Mouse (Mus musculus) MEL (cell line): Measurements from ENCODE around the gene Hectd1. TPM values are rescaled to one million over a fixed set of nuclear protein-coding genes. Genes with fewer than 3 reads are reported as not detected.

Experiments used
- DNase-seq: peaks from one replicate; pipeline ENCODE4 v3.0.0; 2011; ENCODE audit warnings: low read depth, low spot score
- H3K27ac ChIP-seq: 2 replicates; pipeline ENCODE4 v1.5.1; 2012; ENCODE audit warnings: low read depth, mild to moderate bottlenecking, control low read depth, low read length, moderate library complexity; ENCODE audit not compliant: control insufficient read depth
- H3K27me3 ChIP-seq, 2 experiments: fragments of 150-350 bp in 1 of 2; sonication (generic) in 1 of 2; 2 replicates each; pipeline ENCODE4 v1.6.1; 2012; ENCODE audit warnings: low read length in 2 of 2, mild to moderate bottlenecking in 2 of 2, improper control_type of control experiment in 1 of 2, moderate library complexity in 1 of 2; ENCODE audit not compliant: insufficient read depth in 2 of 2, control insufficient read depth in 1 of 2
- H3K36me3 ChIP-seq, 2 experiments: 2 replicates each; pipeline ENCODE4 v1.6.1; 2012 to 2014; ENCODE audit warnings: low read length in 2 of 2, improper control_type of control experiment in 1 of 2, inconsistent platforms in 1 of 2, mild to moderate bottlenecking in 1 of 2; ENCODE audit not compliant: insufficient read depth in 2 of 2, control insufficient read depth in 1 of 2
- H3K4me1 ChIP-seq, 2 experiments: fragments of 150-350 bp in 1 of 2; sonication (generic) in 1 of 2; 2 replicates each; pipeline ENCODE4 v1.6.1; 2012; ENCODE audit warnings: low read length in 2 of 2, improper control_type of control experiment in 1 of 2, mild to moderate bottlenecking in 1 of 2; ENCODE audit not compliant: insufficient read depth in 2 of 2, control insufficient read depth in 1 of 2
- H3K4me3 ChIP-seq, 2 experiments: fragments of 150-350 bp in 1 of 2; sonication (generic) in 1 of 2; 2 replicates each; pipeline ENCODE4 v1.5.1; 2012; ENCODE audit warnings: low read depth in 2 of 2, low read length in 2 of 2, mild to moderate bottlenecking in 2 of 2, moderate library complexity in 2 of 2, control low read depth in 1 of 2, improper control_type of control experiment in 1 of 2; ENCODE audit not compliant: control insufficient read depth in 1 of 2, insufficient read depth in 1 of 2
- H3K79me2 ChIP-seq: 2 replicates; pipeline ENCODE4 v1.6.1; 2012; ENCODE audit warnings: mild to moderate bottlenecking, low read length, moderate library complexity; ENCODE audit not compliant: control insufficient read depth, poor library complexity, insufficient read depth
- H3K9ac ChIP-seq: 2 replicates; pipeline ENCODE4 v1.6.1; 2012; ENCODE audit warnings: low read depth, mild to moderate bottlenecking, control low read depth, low read length, moderate library complexity; ENCODE audit not compliant: control insufficient read depth, poor library complexity, severe bottlenecking
- H3K9me3 ChIP-seq: fragments of 150-350 bp; sonication (generic); replicated peaks from 2 replicates; pipeline ENCODE4 v1.6.1; 2012; ENCODE audit warnings: mild to moderate bottlenecking, low read length, improper control_type of control experiment, moderate library complexity; ENCODE audit not compliant: insufficient read depth
- BHLHE40 ChIP-seq: IDR thresholded peaks from 2 replicates; pipeline ENCODE4 v1.6.1; 2012; ENCODE audit warnings: low read depth, mild to moderate bottlenecking, inconsistent platforms, low read length, improper control_type of control experiment, borderline replicate concordance
- CHD1 ChIP-seq: IDR thresholded peaks from 2 replicates; pipeline ENCODE4 v1.6.1; 2012; ENCODE audit warnings: low read depth, mild to moderate bottlenecking, inconsistent platforms, low read length, improper control_type of control experiment
- CHD2 ChIP-seq: IDR thresholded peaks from 2 replicates; pipeline ENCODE4 v1.6.1; 2011; ENCODE audit warnings: low read length, improper control_type of control experiment
- CTCF ChIP-seq, 3 experiments: IDR thresholded peaks in 2 of 3; conservative IDR thresholded peaks in 1 of 3; 2 replicates each; pipeline ENCODE4 v1.5.1; 2011 to 2012; ENCODE audit warnings: low read length in 3 of 3, low read depth in 2 of 3, mild to moderate bottlenecking in 2 of 3, improper control_type of control experiment in 1 of 3, inconsistent platforms in 1 of 3, mixed read lengths in 1 of 3, moderate library complexity in 1 of 3; ENCODE audit not compliant: control insufficient read depth in 1 of 3, insufficient read depth in 1 of 3, poor library complexity in 1 of 3, severe bottlenecking in 1 of 3
- ELF1 ChIP-seq: IDR thresholded peaks from 2 replicates; pipeline ENCODE4 v1.6.1; 2014; ENCODE audit warnings: low read depth, mild to moderate bottlenecking, inconsistent platforms, low read length, improper control_type of control experiment, moderate library complexity
- EP300 ChIP-seq, 2 experiments: IDR thresholded peaks; 2 replicates each; pipeline ENCODE4 v1.6.1; 2011; ENCODE audit warnings: improper control_type of control experiment in 2 of 2, low read length in 2 of 2, low read depth in 1 of 2, mild to moderate bottlenecking in 1 of 2
- ETS1 ChIP-seq: IDR thresholded peaks from 2 replicates; pipeline ENCODE4 v1.6.1; 2012; ENCODE audit warnings: low read depth, mild to moderate bottlenecking, inconsistent platforms, low read length, improper control_type of control experiment, moderate library complexity
- GABPA ChIP-seq: IDR thresholded peaks from 2 replicates; pipeline ENCODE4 v1.6.1; 2012; ENCODE audit warnings: low read depth, mild to moderate bottlenecking, inconsistent platforms, low read length, improper control_type of control experiment, moderate library complexity
- GATA1 ChIP-seq: IDR thresholded peaks from 2 replicates; pipeline ENCODE4 v1.6.1; 2011; ENCODE audit warnings: low read depth, low read length, improper control_type of control experiment
- HCFC1 ChIP-seq: IDR thresholded peaks from 2 replicates; pipeline ENCODE4 v1.6.1; 2012; ENCODE audit warnings: low read depth, mild to moderate bottlenecking, inconsistent platforms, low read length, improper control_type of control experiment, moderate library complexity
- JUND ChIP-seq: IDR thresholded peaks from 2 replicates; pipeline ENCODE4 v1.6.1; 2011; ENCODE audit warnings: low read depth, mild to moderate bottlenecking, improper control_type of control experiment, low read length
- KAT2A ChIP-seq: conservative IDR thresholded peaks from 2 replicates; pipeline ENCODE4 v1.6.1; 2012; ENCODE audit warnings: low read depth, low read length, improper control_type of control experiment, inconsistent platforms
- MAFK ChIP-seq: IDR thresholded peaks from 2 replicates; pipeline ENCODE4 v1.6.1; 2011; ENCODE audit warnings: low read depth, mild to moderate bottlenecking, low read length, improper control_type of control experiment, borderline replicate concordance
- MAX ChIP-seq: IDR thresholded peaks from 2 replicates; pipeline ENCODE4 v1.6.1; 2011; ENCODE audit warnings: low read length, improper control_type of control experiment
- MEF2A ChIP-seq: IDR thresholded peaks from 2 replicates; pipeline ENCODE4 v1.6.1; 2014; ENCODE audit warnings: low read depth, mild to moderate bottlenecking, inconsistent platforms, low read length, improper control_type of control experiment; ENCODE audit not compliant: poor library complexity, insufficient replicate concordance, severe bottlenecking; ENCODE audit errors: extremely low read depth
- MXI1 ChIP-seq: IDR thresholded peaks from 2 replicates; pipeline ENCODE4 v1.6.1; 2011; ENCODE audit warnings: mild to moderate bottlenecking, low read depth, low read length, improper control_type of control experiment
- NRF1 ChIP-seq: IDR thresholded peaks from 2 replicates; pipeline ENCODE4 v1.6.1; 2014; ENCODE audit warnings: low read depth, mild to moderate bottlenecking, inconsistent platforms, low read length, improper control_type of control experiment, moderate library complexity; ENCODE audit not compliant: poor library complexity, insufficient read depth, severe bottlenecking
- POLR2AphosphoS2 ChIP-seq: IDR thresholded peaks from 2 replicates; pipeline ENCODE4 v1.6.1; 2011; ENCODE audit warnings: low read length, improper control_type of control experiment
- POLR2AphosphoS5 ChIP-seq: IDR thresholded peaks from 2 replicates; pipeline ENCODE4 v1.6.1; 2012; ENCODE audit warnings: low read depth, borderline replicate concordance, mild to moderate bottlenecking, inconsistent platforms, low read length, moderate library complexity, mixed read lengths
- RAD21 ChIP-seq: IDR thresholded peaks from 2 replicates; pipeline ENCODE4 v1.6.1; 2011; ENCODE audit warnings: mild to moderate bottlenecking, low read depth, low read length, improper control_type of control experiment
- SIN3A ChIP-seq: IDR thresholded peaks from 2 replicates; pipeline ENCODE4 v1.6.1; 2012; ENCODE audit warnings: low read length, improper control_type of control experiment, inconsistent platforms
- SMC3 ChIP-seq: IDR thresholded peaks from 2 replicates; pipeline ENCODE4 v1.6.1; 2011; ENCODE audit warnings: low read depth, low read length, improper control_type of control experiment
- TBP ChIP-seq: IDR thresholded peaks from 2 replicates; pipeline ENCODE4 v1.8.0; 2011; ENCODE audit warnings: low read depth, low read length, improper control_type of control experiment
- TCF12 ChIP-seq: IDR thresholded peaks from 2 replicates; pipeline ENCODE4 v1.6.1; 2014; ENCODE audit warnings: low read depth, mild to moderate bottlenecking, inconsistent platforms, low read length, improper control_type of control experiment, moderate library complexity
- USF1 ChIP-seq: IDR thresholded peaks from 2 replicates; pipeline ENCODE4 v1.6.1; 2014; ENCODE audit warnings: low read depth, mild to moderate bottlenecking, inconsistent platforms, low read length, improper control_type of control experiment, moderate library complexity
- USF2 ChIP-seq, 2 experiments: IDR thresholded peaks; 2 replicates each; pipeline ENCODE4 v1.6.1; 2011 to 2012; ENCODE audit warnings: improper control_type of control experiment in 2 of 2, low read length in 2 of 2, borderline replicate concordance in 1 of 2, inconsistent platforms in 1 of 2, low read depth in 1 of 2, mild to moderate bottlenecking in 1 of 2; ENCODE audit not compliant: insufficient read depth in 1 of 2
- ZC3H11A ChIP-seq: IDR thresholded peaks from 2 replicates; pipeline ENCODE4 v1.6.1; 2012; ENCODE audit warnings: low read depth, mild to moderate bottlenecking, inconsistent platforms, low read length, improper control_type of control experiment
- ZMIZ1 ChIP-seq: IDR thresholded peaks from 2 replicates; pipeline ENCODE4 v1.6.1; 2012; ENCODE audit warnings: low read depth, mild to moderate bottlenecking, inconsistent platforms, low read length, improper control_type of control experiment, moderate library complexity
- ZNF384 ChIP-seq: IDR thresholded peaks from 2 replicates; pipeline ENCODE4 v1.6.1; 2012; ENCODE audit warnings: low read depth, mild to moderate bottlenecking, inconsistent platforms, low read length, improper control_type of control experiment
- polyA plus RNA-seq, 2 experiments: library from polyadenylated mRNA; stranded (reverse) in 1 of 2; unstranded in 1 of 2; fragments of >175 nt in 1 of 2; fragments of >200 nt in 1 of 2; gene quantifications; 2 replicates each; pipeline versions ENCODE4 v1.2.1 to v1.2.4; 2012; ENCODE audit warnings: low replicate concordance in 2 of 2, low read depth in 1 of 2; ENCODE audit not compliant: insufficient read length in 2 of 2, insufficient read depth in 1 of 2, missing spikeins in 1 of 2
- total RNA-seq: library from RNA; depleted of rRNA; stranded (reverse); fragments of 300-350 nt; gene quantifications from 2 replicates; pipeline ENCODE4 v1.2.3, GENCODE M21; 2012

The Hectd1 gene
- total and polyA plus RNA-seq, 3 experiments: 55.2 to 248 (median 72.0) TPM

DNA sequence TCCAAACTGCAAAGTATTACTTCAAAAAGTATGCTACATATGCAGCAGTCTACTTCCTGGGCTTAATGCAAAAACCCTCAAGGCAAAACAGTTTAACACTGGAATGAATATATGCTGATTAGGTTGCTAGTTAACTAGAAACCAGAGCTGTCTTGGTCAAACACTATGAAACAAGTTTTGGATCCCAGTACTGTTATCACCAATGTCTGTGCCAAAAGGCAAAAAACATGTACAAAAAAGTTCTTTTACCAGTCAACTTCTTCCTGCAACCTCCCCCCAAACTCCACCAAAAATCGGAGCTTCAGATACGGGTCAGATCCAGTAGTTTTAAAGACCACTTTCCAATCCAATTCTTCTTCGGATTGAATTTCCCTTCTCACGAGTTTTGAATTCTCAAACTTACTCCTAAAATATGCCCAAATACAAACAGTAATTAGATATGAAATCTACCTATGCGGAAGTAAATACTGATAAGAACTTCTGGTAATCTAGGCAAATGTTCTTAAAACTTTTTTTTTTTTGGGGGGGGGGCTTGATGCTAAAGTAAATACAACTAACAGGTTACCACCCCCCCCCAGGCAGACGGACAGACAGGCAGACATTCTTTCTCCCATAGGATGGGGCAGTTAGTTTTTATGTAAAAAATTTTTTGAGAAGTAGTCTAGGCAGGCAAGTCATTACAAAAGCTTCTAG is 1.2 kb downstream of the Hectd1 start:
- Histone ChIP-seq H3K27ac (peak overlapping the region; percentile 89), H3K79me2 (peaks cover 65% of the 10 kb centered on the region), H3K4me1 (peaks cover 10 to 14% of the 10 kb centered on the region in 2 experiments; a peak in 3 of 4 replicates), H3K36me3 (peaks cover 19 to 36% of the 10 kb centered on the region in 2 experiments), H3K9me3 (no peaks in the 10 kb centered on the region), H3K9ac (peak overlapping the region; percentile 99), H3K4me3 (peak overlapping the region; percentile 79 to 97), H3K27me3 (no peaks in the 10 kb centered on the region)
- peak; percentile 55 for DNase-seq
- no peak for TF ChIP-seq ZC3H11A
- no peak for TF ChIP-seq CTCF (IDR thresholded peaks at IDR 0.05 in 2 of 3, conservative IDR thresholded peaks at IDR 0.05 in 1 of 3; ENCODE audit: control insufficient read depth in 1 of 3, insufficient read depth in 1 of 3, low read depth in 2 of 3, low read length in 3 of 3, poor library complexity in 1 of 3, severe bottlenecking in 1 of 3)
- no peak for TF ChIP-seq JUND
- peak; percentile 78 for TF ChIP-seq ZNF384
- TF ChIP-seq HCFC1: no peak
- no peak for TF ChIP-seq NRF1
- TF ChIP-seq USF2 (IDR thresholded peaks at IDR 0.05; ENCODE audit: borderline replicate concordance in 1 of 2, insufficient read depth in 1 of 2, low read depth in 1 of 2, low read length in 2 of 2): no peak
- peak; percentile 40; the same call in 1 of the 2 replicates for TF ChIP-seq MXI1
- no peak for TF ChIP-seq BHLHE40
- no peak for TF ChIP-seq POLR2AphosphoS5
- 0 out of 2 replicates have a peak, but pooled peaks have one; percentile 18 for TF ChIP-seq TBP
- TF ChIP-seq MAX: no peak
- no peak for TF ChIP-seq RAD21
- TF ChIP-seq POLR2AphosphoS2: no peak
- no peak for TF ChIP-seq ELF1
- no peak for TF ChIP-seq MEF2A
- TF ChIP-seq ZMIZ1: no peak
- TF ChIP-seq CHD1: no peak; the same call in 1 of the 2 replicates
- no peak for TF ChIP-seq MAFK
- no peak for TF ChIP-seq SMC3
- no peak for TF ChIP-seq KAT2A
- TF ChIP-seq CHD2: no peak
- no peak for TF ChIP-seq ETS1
- no peak for TF ChIP-seq USF1
- TF ChIP-seq GABPA: no peak
- TF ChIP-seq EP300 (IDR thresholded peaks at IDR 0.05; ENCODE audit: low read depth in 1 of 2, low read length in 2 of 2): peak in 1 of 2 experiments; percentile 47; a peak in 1 of 4 replicates
- peak; percentile 12; the same call in 1 of the 2 replicates for TF ChIP-seq TCF12
- TF ChIP-seq GATA1: peak; percentile 52; the same call in 1 of the 2 replicates
- no peak for TF ChIP-seq SIN3A
